Mouse (Mus musculus) embryo, embryonic 10.5 days (tissue): ENCODE data around the gene Cyp2b9.
"Not testable (repeated sequence)": the region's sequence is repeated elsewhere in the genome, so short reads cannot be mapped to it uniquely, and the experiment has no call there.

ENCODE experiments used
- DNase-seq: peaks from one replicate; pipeline ENCODE4 v3.0.0-alpha.2; 2015; ENCODE audit warnings: low spot score

Gene Cyp2b9

GRCm38 (mm10) chr7:26173111-26173510, at the start of gene Cyp2b9:
TSS of gene Cyp2b9 (plus strand) at chr7:26173411.
- not testable (repeated sequence) for DNase-seq

DNA sequence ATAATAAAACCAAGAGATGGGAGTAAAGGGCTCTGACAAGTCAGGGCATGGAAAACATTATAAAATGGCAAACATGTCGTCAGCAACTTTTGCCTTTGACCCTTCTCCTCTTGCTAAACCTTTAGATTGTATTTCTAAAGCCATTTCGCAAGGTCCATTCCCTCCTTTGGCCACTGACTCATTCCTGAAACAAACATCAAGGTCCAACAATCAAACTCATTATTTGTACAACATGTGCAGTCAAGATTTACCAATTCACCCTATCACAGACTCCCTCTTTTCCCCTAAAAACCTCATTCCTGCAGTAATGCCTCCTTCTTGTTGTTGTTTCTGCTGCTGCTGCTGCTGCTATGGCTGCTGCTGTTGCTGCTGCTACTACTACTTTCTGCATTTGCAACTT, 33.6 kb upstream of the Cyp2b9 start:
- not testable (repeated sequence) for DNase-seq

GRCm38 (mm10) chr7:26143657-26144056, 29.6 kb upstream of the Cyp2b9 start:
- DNase-seq, result not testable (repeated sequence)

DNA sequence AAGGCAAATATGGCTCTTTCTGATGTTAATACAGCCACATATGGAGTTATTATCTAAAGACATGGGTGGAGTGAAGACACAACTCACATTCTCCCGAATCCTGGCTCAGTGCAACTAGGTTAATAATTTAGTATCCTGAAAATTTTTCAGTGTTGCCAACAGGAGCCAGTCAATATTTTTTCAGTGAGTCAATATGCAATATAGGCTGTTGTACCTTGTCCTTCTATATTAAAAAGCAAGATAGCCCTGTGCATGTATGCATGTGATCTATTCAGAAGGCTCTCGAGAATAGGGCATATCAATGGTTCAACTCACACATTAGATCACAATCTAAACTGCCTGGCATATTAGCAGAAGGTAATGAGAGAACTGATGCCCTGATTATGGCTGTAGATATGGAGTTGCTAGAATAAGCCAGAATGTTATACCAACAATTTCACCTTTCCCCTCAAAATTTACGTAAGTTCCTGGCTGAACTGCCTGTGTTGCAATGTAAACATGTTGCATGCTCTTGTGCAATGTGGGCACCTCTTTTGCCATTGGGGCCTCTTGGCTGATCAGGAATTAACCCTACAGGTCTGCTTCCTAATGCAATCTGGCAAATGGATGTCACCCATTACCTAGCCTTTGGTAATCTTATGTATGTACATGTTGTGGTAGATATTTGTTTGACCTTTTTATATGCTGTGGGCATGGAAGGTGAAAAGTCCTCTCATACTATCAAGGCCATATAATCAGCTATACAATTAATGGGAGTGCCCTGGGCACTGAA, 4.3 kb upstream of the Cyp2b9 start:
- DNase-seq, result not testable (repeated sequence)

- DNase-seq, result no peak
Measured at GRCm38 (mm10) chr7:26201083-26201482, 27.9 kb downstream of the Cyp2b9 start.

- not testable (repeated sequence) for DNase-seq
Measured at GRCm38 (mm10) chr7:26260034-26260433, 86.8 kb downstream of the Cyp2b9 start, which contains the start of gene Vmn1r184. TSS of gene Vmn1r184 (plus strand) at chr7:26260334.
